Mouse (Mus musculus): Measurements from ENCODE around the gene Astn1. TPM values are rescaled to one million over a fixed set of nuclear protein-coding genes. Genes with fewer than 3 reads are reported as not detected.

The Astn1 gene
- polyA plus RNA-seq, 1 experiment from 2014 or later, result 59.6 TPM

GRCm38 (mm10) chr1:158597996-158598395 is 235.9 kb downstream of the Astn1 start:
- WGBS, result 88% methylated on average over 7 of the region's 7 CpGs
- Histone ChIP-seq H3K4me3 (replicated peaks; ENCODE audit: low read depth, low read length) (no peak overlapping the region), H3K9ac (replicated peaks; ENCODE audit: low read length) (no peak overlapping the region), H3K27me3 (ENCODE audit: control insufficient read depth, insufficient read depth, low read length) (no peaks in the 10 kb centered on the region), H3K27ac (replicated peaks; ENCODE audit: low read depth, low read length) (no peak overlapping the region), H3K4me1 (ENCODE audit: control insufficient read depth, insufficient read depth, low read length) (no peaks in the 10 kb centered on the region), H3K4me2 (ENCODE audit: low read length) (no peak overlapping the region), H3K36me3 (ENCODE audit: control insufficient read depth, insufficient read depth, low read length) (peaks cover 16% of the 10 kb centered on the region; the same call in 1 of the 2 replicates), H3K9me3 (ENCODE audit: control insufficient read depth, low read length) (no peaks in the 10 kb centered on the region)
- DNase-seq, result no peak
- ATAC-seq (ENCODE audit: low FRiP score, low TSS enrichment), result no peak

- Histone ChIP-seq H3K9me3 (ENCODE audit: control insufficient read depth, low read length) (no peaks in the 10 kb centered on the region), H3K4me1 (ENCODE audit: control insufficient read depth, insufficient read depth, low read length) (no peaks in the 10 kb centered on the region), H3K4me3 (replicated peaks; ENCODE audit: low read depth, low read length) (no peak overlapping the region), H3K36me3 (ENCODE audit: control insufficient read depth, insufficient read depth, low read length) (0 out of 2 replicates have a peak, but pooled peaks cover 11% of the 10 kb centered on the region), H3K27ac (replicated peaks; ENCODE audit: low read depth, low read length) (no peak overlapping the region), H3K4me2 (ENCODE audit: low read length) (no peak overlapping the region), H3K27me3 (ENCODE audit: control insufficient read depth, insufficient read depth, low read length) (no peaks in the 10 kb centered on the region), H3K9ac (replicated peaks; ENCODE audit: low read length) (no peak overlapping the region)
- DNase-seq (no peak), ATAC-seq (ENCODE audit: low FRiP score, low TSS enrichment) (no peak)
- WGBS, result 90% methylated on average over 2 of the region's 2 CpGs
These were observed 237.4 kb downstream of the Astn1 start for GRCm38 (mm10) chr1:158599435-158599834.

GRCm38 (mm10) chr1:158603056-158603455 is 241.0 kb downstream of the Astn1 start:
- Histone ChIP-seq H3K27ac (replicated peaks; ENCODE audit: low read depth, low read length) (no peak overlapping the region), H3K4me3 (replicated peaks; ENCODE audit: low read depth, low read length) (no peak overlapping the region), H3K4me1 (ENCODE audit: control insufficient read depth, insufficient read depth, low read length) (no peaks in the 10 kb centered on the region), H3K9me3 (ENCODE audit: control insufficient read depth, low read length) (no peaks in the 10 kb centered on the region), H3K27me3 (ENCODE audit: control insufficient read depth, insufficient read depth, low read length) (no peaks in the 10 kb centered on the region), H3K36me3 (ENCODE audit: control insufficient read depth, insufficient read depth, low read length) (0 out of 2 replicates have a peak, but pooled peaks cover 11% of the 10 kb centered on the region), H3K9ac (replicated peaks; ENCODE audit: low read length) (no peak overlapping the region), H3K4me2 (ENCODE audit: low read length) (no peak overlapping the region)
- no peak for DNase-seq
- 10% methylated on average over 2 of the region's 2 CpGs for WGBS
- no peak for ATAC-seq (ENCODE audit: low FRiP score, low TSS enrichment)

- H3K9me3 ChIP-seq (ENCODE audit: control insufficient read depth, low read length), result no peaks in the 10 kb centered on the region
- no peak overlapping the region for H3K4me2 ChIP-seq (ENCODE audit: low read length)
- ATAC-seq (ENCODE audit: low FRiP score, low TSS enrichment) (no peak), DNase-seq (no peak)
- no peaks in the 10 kb centered on the region for H3K4me1 ChIP-seq (ENCODE audit: control insufficient read depth, insufficient read depth, low read length)
- 93% methylated on average over 1 of the region's 1 CpGs for WGBS
- H3K27ac ChIP-seq (replicated peaks; ENCODE audit: low read depth, low read length), result no peak overlapping the region
- peaks cover 14% of the 10 kb centered on the region for H3K36me3 ChIP-seq (ENCODE audit: control insufficient read depth, insufficient read depth, low read length)
- no peaks in the 10 kb centered on the region for H3K27me3 ChIP-seq (ENCODE audit: control insufficient read depth, insufficient read depth, low read length)
- no peak overlapping the region for H3K4me3 ChIP-seq (replicated peaks; ENCODE audit: low read depth, low read length)
- no peak overlapping the region for H3K9ac ChIP-seq (replicated peaks; ENCODE audit: low read length)
These were observed 242.1 kb downstream of the Astn1 start for GRCm38 (mm10) chr1:158604149-158604548.

GRCm38 (mm10) chr1:158605597-158605996 is 243.5 kb downstream of the Astn1 start:
- WGBS, result 89% methylated on average over 4 of the region's 4 CpGs
- Histone ChIP-seq H3K9me3 (ENCODE audit: control insufficient read depth, low read length) (no peaks in the 10 kb centered on the region), H3K4me3 (replicated peaks; ENCODE audit: low read depth, low read length) (no peak overlapping the region), H3K27ac (replicated peaks; ENCODE audit: low read depth, low read length) (no peak overlapping the region), H3K36me3 (ENCODE audit: control insufficient read depth, insufficient read depth, low read length) (peaks cover 23% of the 10 kb centered on the region), H3K4me2 (ENCODE audit: low read length) (no peak overlapping the region), H3K9ac (replicated peaks; ENCODE audit: low read length) (no peak overlapping the region), H3K4me1 (ENCODE audit: control insufficient read depth, insufficient read depth, low read length) (no peaks in the 10 kb centered on the region), H3K27me3 (ENCODE audit: control insufficient read depth, insufficient read depth, low read length) (no peaks in the 10 kb centered on the region)
- DNase-seq (no peak), ATAC-seq (ENCODE audit: low FRiP score, low TSS enrichment) (no peak)

- Histone ChIP-seq H3K9ac (replicated peaks; ENCODE audit: low read length) (no peak overlapping the region), H3K27me3 (ENCODE audit: control insufficient read depth, insufficient read depth, low read length) (no peaks in the 10 kb centered on the region), H3K4me1 (ENCODE audit: control insufficient read depth, insufficient read depth, low read length) (no peaks in the 10 kb centered on the region), H3K9me3 (ENCODE audit: control insufficient read depth, low read length) (no peaks in the 10 kb centered on the region), H3K27ac (replicated peaks; ENCODE audit: low read depth, low read length) (no peak overlapping the region), H3K4me2 (ENCODE audit: low read length) (no peak overlapping the region), H3K4me3 (replicated peaks; ENCODE audit: low read depth, low read length) (no peak overlapping the region), H3K36me3 (ENCODE audit: control insufficient read depth, insufficient read depth, low read length) (peaks cover 25% of the 10 kb centered on the region)
- no peak for DNase-seq
- WGBS, result 93% methylated on average over 10 of the region's 10 CpGs
- ATAC-seq (ENCODE audit: low FRiP score, low TSS enrichment), result no peak
These were observed 244.3 kb downstream of the Astn1 start for GRCm38 (mm10) chr1:158606324-158606723.

GRCm38 (mm10) chr1:158607201-158607600 is 245.1 kb downstream of the Astn1 start:
- Histone ChIP-seq H3K9ac (replicated peaks; ENCODE audit: low read length) (no peak overlapping the region), H3K27me3 (ENCODE audit: control insufficient read depth, insufficient read depth, low read length) (no peaks in the 10 kb centered on the region), H3K27ac (replicated peaks; ENCODE audit: low read depth, low read length) (no peak overlapping the region), H3K4me3 (replicated peaks; ENCODE audit: low read depth, low read length) (no peak overlapping the region), H3K9me3 (ENCODE audit: control insufficient read depth, low read length) (no peaks in the 10 kb centered on the region), H3K36me3 (ENCODE audit: control insufficient read depth, insufficient read depth, low read length) (peaks cover 28% of the 10 kb centered on the region), H3K4me2 (ENCODE audit: low read length) (no peak overlapping the region), H3K4me1 (ENCODE audit: control insufficient read depth, insufficient read depth, low read length) (no peaks in the 10 kb centered on the region)
- ATAC-seq (ENCODE audit: low FRiP score, low TSS enrichment), result no peak
- 92% methylated on average over 1 of the region's 1 CpGs for WGBS
- DNase-seq, result no peak

- Histone ChIP-seq H3K9ac (replicated peaks; ENCODE audit: low read length) (no peak overlapping the region), H3K27ac (replicated peaks; ENCODE audit: low read depth, low read length) (no peak overlapping the region), H3K4me2 (ENCODE audit: low read length) (no peak overlapping the region), H3K4me1 (ENCODE audit: control insufficient read depth, insufficient read depth, low read length) (no peaks in the 10 kb centered on the region), H3K4me3 (replicated peaks; ENCODE audit: low read depth, low read length) (no peak overlapping the region), H3K9me3 (ENCODE audit: control insufficient read depth, low read length) (no peaks in the 10 kb centered on the region), H3K36me3 (ENCODE audit: control insufficient read depth, insufficient read depth, low read length) (peaks cover 40% of the 10 kb centered on the region), H3K27me3 (ENCODE audit: control insufficient read depth, insufficient read depth, low read length) (no peaks in the 10 kb centered on the region)
- ATAC-seq (ENCODE audit: low FRiP score, low TSS enrichment) (no peak), DNase-seq (no peak)
- WGBS, result 100% methylated on average over 1 of the region's 1 CpGs
These were observed 253.1 kb downstream of the Astn1 start for GRCm38 (mm10) chr1:158615202-158615601.

GRCm38 (mm10) chr1:158617943-158618342 is 255.9 kb downstream of the Astn1 start:
- Histone ChIP-seq H3K9ac (replicated peaks; ENCODE audit: low read length) (no peak overlapping the region), H3K4me1 (ENCODE audit: control insufficient read depth, insufficient read depth, low read length) (no peaks in the 10 kb centered on the region), H3K27me3 (ENCODE audit: control insufficient read depth, insufficient read depth, low read length) (no peaks in the 10 kb centered on the region), H3K4me3 (replicated peaks; ENCODE audit: low read depth, low read length) (no peak overlapping the region), H3K27ac (replicated peaks; ENCODE audit: low read depth, low read length) (no peak overlapping the region), H3K36me3 (ENCODE audit: control insufficient read depth, insufficient read depth, low read length) (peaks cover 20% of the 10 kb centered on the region), H3K9me3 (ENCODE audit: control insufficient read depth, low read length) (no peaks in the 10 kb centered on the region), H3K4me2 (ENCODE audit: low read length) (no peak overlapping the region)
- ATAC-seq (ENCODE audit: low FRiP score, low TSS enrichment) (no peak), DNase-seq (no peak)
- WGBS, result 42% methylated on average over 4 of the region's 4 CpGs
